Mouse (Mus musculus): ENCODE measurements around the gene Sema6b.

DNA sequence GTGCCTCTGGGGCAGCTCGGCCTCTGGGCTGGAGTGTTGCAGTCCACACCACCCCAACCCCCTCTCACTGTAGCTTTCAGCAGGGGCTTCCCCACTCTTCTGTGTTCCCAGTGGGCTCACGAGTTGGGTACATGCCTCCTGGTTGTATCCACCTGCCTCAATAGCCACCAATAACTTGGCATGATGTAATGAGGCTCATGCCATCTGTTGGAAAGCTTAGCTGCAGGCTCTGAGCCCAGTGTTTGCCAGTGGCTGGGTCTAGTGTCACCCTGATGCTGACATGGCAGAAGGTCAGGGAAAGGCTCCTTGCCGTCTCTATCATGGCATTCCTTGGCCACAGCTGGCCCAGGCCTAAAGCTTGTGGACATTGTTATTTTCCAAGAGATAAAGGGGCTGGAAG lies 39.3 kb downstream of the Sema6b start:
- TF ChIP-seq POLR2A (IDR thresholded peaks at IDR 0.05; ENCODE audit: borderline replicate concordance, insufficient read depth, low read length): no peak
- TF ChIP-seq CTCF (IDR thresholded peaks at IDR 0.05; ENCODE audit: borderline replicate concordance, insufficient read depth, low read depth, low read length): no peak

Measured in cerebellum, adult 2 months (tissue).